Mouse (Mus musculus): Measurements from ENCODE around the gene Tex45. TPM values are rescaled to one million over a fixed set of nuclear protein-coding genes. Genes with fewer than 3 reads are reported as not detected.
A peak's percentile ranks its signal among the peaks of the same experiment; 100 is the strongest.

Gene Tex45
- polyA plus RNA-seq, 1 experiment from 2014 or later, result 0.30 TPM

GRCm38 (mm10) chr8:3492901-3493844 is 22.5 kb downstream of the Tex45 start, which contains the start of gene Zfp358:
Gene Zfp358, plus strand, starts transcription at chr8:3493138.
- peak; percentile 89 for ATAC-seq (ENCODE audit: low FRiP score)
- H3K9me3 ChIP-seq, result peaks cover 7% of the 10 kb centered on the region; the same call in 1 of the 2 replicates
- H3K27ac ChIP-seq, result peak within 1 kb of the TSS; percentile 92
- H3K4me1 ChIP-seq (replicated peaks), result peaks cover 39% of the 10 kb centered on the region
- H3K4me2 ChIP-seq, result peak within 1 kb of the TSS; percentile 84
- 1% methylated on average over 56 of the region's 64 CpGs for WGBS
- peak within 1 kb of the TSS; percentile 99 for H3K9ac ChIP-seq
- no peaks in the 10 kb centered on the region for H3K27me3 ChIP-seq
- H3K4me3 ChIP-seq, result peak within 1 kb of the TSS; percentile 84
- H3K36me3 ChIP-seq, result peaks cover 34% of the 10 kb centered on the region

GRCm38 (mm10) chr8:3493845-3494208 is 23.2 kb downstream of the Tex45 start:
- Histone ChIP-seq H3K4me3 (peak overlapping the region; percentile 84), H3K27me3 (no peaks in the 10 kb centered on the region), H3K9me3 (peaks cover 7% of the 10 kb centered on the region; the same call in 1 of the 2 replicates), H3K9ac (peak overlapping the region; percentile 99), H3K36me3 (peaks cover 34% of the 10 kb centered on the region), H3K4me1 (replicated peaks) (peaks cover 41% of the 10 kb centered on the region), H3K4me2 (peak overlapping the region; percentile 84), H3K27ac (peak overlapping the region; percentile 92)
- WGBS, result 42% methylated on average over 6 of the region's 6 CpGs
- ATAC-seq (ENCODE audit: low FRiP score), result peak; percentile 19

- Histone ChIP-seq H3K4me2 (no peak overlapping the region), H3K4me3 (no peak overlapping the region), H3K4me1 (replicated peaks) (peaks cover 53% of the 10 kb centered on the region), H3K27me3 (no peaks in the 10 kb centered on the region), H3K27ac (no peak overlapping the region), H3K9me3 (peaks cover 7% of the 10 kb centered on the region; the same call in 1 of the 2 replicates), H3K9ac (no peak overlapping the region), H3K36me3 (peaks cover 34% of the 10 kb centered on the region)
- no peak for ATAC-seq (ENCODE audit: low FRiP score)
- 97% methylated on average over 44 of the region's 44 CpGs for WGBS
These were observed 25.1 kb downstream of the Tex45 start for GRCm38 (mm10) chr8:3495578-3496427.

GRCm38 (mm10) chr8:3496428-3496748 is 25.7 kb downstream of the Tex45 start:
- Histone ChIP-seq H3K4me2 (no peak overlapping the region), H3K9me3 (peaks cover 7% of the 10 kb centered on the region; the same call in 1 of the 2 replicates), H3K27ac (no peak overlapping the region), H3K27me3 (no peaks in the 10 kb centered on the region), H3K4me3 (no peak overlapping the region), H3K9ac (peak overlapping the region; percentile 53; the same call in 1 of the 2 replicates), H3K4me1 (replicated peaks) (peaks cover 59% of the 10 kb centered on the region), H3K36me3 (peaks cover 34% of the 10 kb centered on the region)
- 91% methylated on average over 15 of the region's 15 CpGs for WGBS
- no peak for ATAC-seq (ENCODE audit: low FRiP score)

GRCm38 (mm10) chr8:3498583-3498982 is 27.9 kb downstream of the Tex45 start:
- H3K27ac ChIP-seq, result no peak overlapping the region
- no peaks in the 10 kb centered on the region for H3K27me3 ChIP-seq
- no peak overlapping the region for H3K4me2 ChIP-seq
- H3K9me3 ChIP-seq, result peaks cover 7% of the 10 kb centered on the region; the same call in 1 of the 2 replicates
- H3K4me1 ChIP-seq (replicated peaks), result peaks cover 70% of the 10 kb centered on the region
- peaks cover 34% of the 10 kb centered on the region for H3K36me3 ChIP-seq
- 93% methylated on average over 3 of the region's 3 CpGs for WGBS
- no peak overlapping the region for H3K9ac ChIP-seq
- ATAC-seq (ENCODE audit: low FRiP score), result no peak
- H3K4me3 ChIP-seq, result no peak overlapping the region

GRCm38 (mm10) chr8:3499751-3500150 is 29.1 kb downstream of the Tex45 start:
- Histone ChIP-seq H3K36me3 (peaks cover 32% of the 10 kb centered on the region), H3K4me3 (peak overlapping the region; percentile 75), H3K27ac (peak overlapping the region; percentile 92), H3K9ac (peak overlapping the region; percentile 83), H3K27me3 (no peaks in the 10 kb centered on the region), H3K9me3 (peaks cover 7% of the 10 kb centered on the region; the same call in 1 of the 2 replicates), H3K4me1 (replicated peaks) (peaks cover 59% of the 10 kb centered on the region), H3K4me2 (peak overlapping the region; percentile 82)
- peak; percentile 29; the same call in 1 of the 2 replicates for ATAC-seq (ENCODE audit: low FRiP score)
- 9% methylated on average over 8 of the region's 8 CpGs for WGBS

GRCm38 (mm10) chr8:3500235-3501090 is 29.8 kb downstream of the Tex45 start, which contains the start of gene Mcoln1:
Gene Mcoln1, plus strand, starts transcription at chr8:3500457.
- H3K36me3 ChIP-seq, result peaks cover 30% of the 10 kb centered on the region
- peak within 1 kb of the TSS; percentile 92 for H3K27ac ChIP-seq
- peak within 1 kb of the TSS; percentile 75 for H3K4me3 ChIP-seq
- ATAC-seq (ENCODE audit: low FRiP score), result peak; percentile 91
- under 1% methylated on average over 70 of the region's 70 CpGs for WGBS
- H3K9me3 ChIP-seq, result peaks cover 7% of the 10 kb centered on the region; the same call in 1 of the 2 replicates
- peaks cover 55% of the 10 kb centered on the region for H3K4me1 ChIP-seq (replicated peaks)
- no peaks in the 10 kb centered on the region for H3K27me3 ChIP-seq
- peak within 1 kb of the TSS; percentile 82 for H3K4me2 ChIP-seq
- peak within 1 kb of the TSS; percentile 88 for H3K9ac ChIP-seq

GRCm38 (mm10) chr8:3502217-3502616 is 31.6 kb downstream of the Tex45 start:
- H3K27ac ChIP-seq, result no peak overlapping the region
- H3K36me3 ChIP-seq, result peaks cover 29% of the 10 kb centered on the region
- H3K9ac ChIP-seq, result peak overlapping the region; percentile 88; the same call in 1 of the 2 replicates
- H3K4me2 ChIP-seq, result no peak overlapping the region
- H3K4me1 ChIP-seq (replicated peaks), result peaks cover 40% of the 10 kb centered on the region
- 82% methylated on average over 4 of the region's 4 CpGs for WGBS
- no peaks in the 10 kb centered on the region for H3K9me3 ChIP-seq
- no peaks in the 10 kb centered on the region for H3K27me3 ChIP-seq
- H3K4me3 ChIP-seq, result no peak overlapping the region
- ATAC-seq (ENCODE audit: low FRiP score), result no peak

GRCm38 (mm10) chr8:3507979-3508754 is 37.5 kb downstream of the Tex45 start:
- 86% methylated on average over 6 of the region's 6 CpGs for WGBS
- Histone ChIP-seq H3K9ac (no peak overlapping the region), H3K27me3 (no peaks in the 10 kb centered on the region), H3K36me3 (peaks cover 80% of the 10 kb centered on the region), H3K4me3 (no peak overlapping the region), H3K4me2 (no peak overlapping the region), H3K27ac (no peak overlapping the region), H3K4me1 (replicated peaks) (no peaks in the 10 kb centered on the region), H3K9me3 (no peaks in the 10 kb centered on the region)
- ATAC-seq (ENCODE audit: low FRiP score), result no peak

- WGBS, result 36% methylated on average over 13 of the region's 13 CpGs
- H3K4me1 ChIP-seq (replicated peaks), result peaks cover 19% of the 10 kb centered on the region
- H3K27ac ChIP-seq, result peak overlapping the region; percentile 84
- peak overlapping the region; percentile 56 for H3K4me3 ChIP-seq
- H3K4me2 ChIP-seq, result peak overlapping the region; percentile 86
- H3K27me3 ChIP-seq, result no peaks in the 10 kb centered on the region
- H3K36me3 ChIP-seq, result peaks cover 41% of the 10 kb centered on the region
- H3K9me3 ChIP-seq, result no peaks in the 10 kb centered on the region
- ATAC-seq (ENCODE audit: low FRiP score), result no peak
- peak overlapping the region; percentile 74 for H3K9ac ChIP-seq
These were observed 44.1 kb downstream of the Tex45 start for GRCm38 (mm10) chr8:3514681-3515247.
